Mouse (Mus musculus): ENCODE results near the gene Dus2.

Dus2 gene

GRCm38 (mm10) chr8:106076612-106077011 is 85.5 kb downstream of the Dus2 start:
- DNase-seq (ENCODE audit: low spot score), result no peak

GRCm38 (mm10) chr8:106077452-106078067 is 86.4 kb downstream of the Dus2 start:
- no peak for DNase-seq (ENCODE audit: low spot score)

- no peak for DNase-seq (ENCODE audit: low spot score)
These were observed 111.2 kb downstream of the Dus2 start for GRCm38 (mm10) chr8:106102321-106102720.

Measured in urinary bladder, postnatal 10 days (tissue).